Mouse (Mus musculus) midbrain, embryonic 12.5 days (tissue): ENCODE data around the gene Ppp1r15b. TPM values are rescaled to one million over a fixed set of nuclear protein-coding genes. Genes with fewer than 3 reads are reported as not detected.
A peak's percentile ranks its signal among the peaks of the same experiment; 100 is the strongest.

Experiments used
- ATAC-seq: fragments of 200-750 bp; cut with Nextera tagmentation; 2 replicates; pipeline ENCODE4 v1.8.0; 2017; ENCODE audit warnings: low read depth, moderate TSS enrichment, moderate library complexity; ENCODE audit not compliant: low FRiP score
- H3K27ac ChIP-seq: fragments of 300-500 bp; sonication (generic); replicated peaks from 2 replicates; pipeline ENCODE4 v1.5.1; 2016; ENCODE audit warnings: mild to moderate bottlenecking
- H3K27me3 ChIP-seq: fragments of 300-500 bp; sonication (generic); 2 replicates; pipeline ENCODE4 v1.6.1; 2016; ENCODE audit warnings: mild to moderate bottlenecking
- H3K36me3 ChIP-seq: fragments of 300-500 bp; sonication (generic); 2 replicates; pipeline ENCODE4 v1.6.1; 2016
- H3K4me1 ChIP-seq: fragments of 300-500 bp; sonication (generic); 2 replicates; pipeline ENCODE4 v1.6.1; 2016
- H3K4me2 ChIP-seq: fragments of 300-500 bp; sonication (generic); replicated peaks from 2 replicates; pipeline ENCODE4 v1.6.1; 2016; ENCODE audit warnings: mild to moderate bottlenecking, moderate library complexity
- H3K4me3 ChIP-seq: fragments of 300-500 bp; sonication (generic); 2 replicates; pipeline ENCODE4 v1.5.1; 2016; ENCODE audit warnings: mild to moderate bottlenecking
- H3K9ac ChIP-seq: fragments of 300-500 bp; sonication (generic); replicated peaks from 2 replicates; pipeline ENCODE4 v1.6.1; 2016; ENCODE audit warnings: mild to moderate bottlenecking, moderate library complexity
- H3K9me3 ChIP-seq: fragments of 300-500 bp; sonication (generic); 2 replicates; pipeline ENCODE4 v1.6.1; 2016; ENCODE audit warnings: mild to moderate bottlenecking
- WGBS: fragments of 180-500 bp; shearing (Covaris S2); methylation state at CpG from one replicate; pipeline ENCODE4 v1.1.7; 2016; 5-methylcytosine and 5-hydroxymethylcytosine counted together
- polyA plus RNA-seq: library from polyadenylated mRNA; unstranded; fragments of >200 nt; fragmentation: Nextera tagmentation; extraction: Ambion mirVana; gene quantifications from 2 replicates; pipeline ENCODE4 v1.2.1, GENCODE M21; 2016

Ppp1r15b gene
- polyA plus RNA-seq, 1 experiment from 2014 or later, result 52.7 TPM

DNA sequence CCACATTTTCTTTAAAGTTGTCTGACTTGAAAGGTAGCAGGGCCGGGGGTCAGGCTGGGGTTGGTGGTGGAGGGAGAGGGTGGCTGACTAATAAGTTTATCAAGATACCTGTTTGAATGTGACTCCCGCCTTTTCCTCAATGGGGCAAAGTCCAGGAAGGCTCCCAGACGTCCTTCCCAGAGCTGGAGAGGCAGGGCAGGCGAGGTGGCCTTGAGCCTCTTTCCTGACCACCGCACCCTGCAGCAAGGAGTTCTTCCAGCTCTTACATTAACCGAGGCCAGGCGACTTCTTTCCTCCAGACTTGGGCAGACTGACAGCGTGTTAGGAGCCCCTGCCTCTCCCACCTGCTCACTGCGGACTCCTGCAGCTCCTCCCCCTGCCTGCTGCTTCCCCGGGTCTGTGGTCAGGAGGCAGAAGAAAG lies 33.7 kb downstream of the Ppp1r15b start:
- peaks cover 72% of the 10 kb centered on the region for H3K27me3 ChIP-seq
- H3K9me3 ChIP-seq, result no peaks in the 10 kb centered on the region
- peaks cover 28% of the 10 kb centered on the region for H3K4me1 ChIP-seq
- ATAC-seq, result no peak; the same call in 1 of the 2 replicates
- H3K4me3 ChIP-seq, result peak overlapping the region; percentile 60
- H3K27ac ChIP-seq, result no peak overlapping the region
- peak overlapping the region; percentile 64 for H3K9ac ChIP-seq
- peak overlapping the region; percentile 97 for H3K4me2 ChIP-seq
- H3K36me3 ChIP-seq, result no peaks in the 10 kb centered on the region
- 3% methylated on average over 10 of the region's 10 CpGs for WGBS

GRCm38 (mm10) chr1:133165111-133165510 lies 34.2 kb downstream of the Ppp1r15b start:
- Histone ChIP-seq H3K9ac (no peak overlapping the region; the same call in 1 of the 2 replicates), H3K9me3 (no peaks in the 10 kb centered on the region), H3K27me3 (peaks cover 70% of the 10 kb centered on the region), H3K36me3 (no peaks in the 10 kb centered on the region), H3K4me3 (0 out of 2 replicates have a peak overlapping the region, but pooled peaks have one; percentile 60), H3K27ac (no peak overlapping the region), H3K4me2 (peak overlapping the region; percentile 97), H3K4me1 (peaks cover 28% of the 10 kb centered on the region)
- no peak for ATAC-seq
- 38% methylated on average over 11 of the region's 11 CpGs for WGBS

- 51% methylated on average over 19 of the region's 19 CpGs for WGBS
- Histone ChIP-seq H3K9ac (no peak overlapping the region), H3K27ac (no peak overlapping the region), H3K9me3 (no peaks in the 10 kb centered on the region), H3K27me3 (peaks cover 45% of the 10 kb centered on the region), H3K4me2 (peak overlapping the region; percentile 4; the same call in 1 of the 2 replicates), H3K4me1 (peaks cover 26% of the 10 kb centered on the region), H3K36me3 (no peaks in the 10 kb centered on the region), H3K4me3 (no peak overlapping the region)
- no peak for ATAC-seq
These were observed 37.5 kb downstream of the Ppp1r15b start for GRCm38 (mm10) chr1:133168318-133169060.

- H3K36me3 ChIP-seq, result no peaks in the 10 kb centered on the region
- no peak overlapping the region for H3K4me2 ChIP-seq
- WGBS, result 73% methylated on average over 8 of the region's 8 CpGs
- peaks cover 28% of the 10 kb centered on the region for H3K27me3 ChIP-seq
- ATAC-seq, result no peak
- H3K4me3 ChIP-seq, result no peak overlapping the region
- H3K9me3 ChIP-seq, result no peaks in the 10 kb centered on the region
- peaks cover 10% of the 10 kb centered on the region; the same call in 1 of the 2 replicates for H3K4me1 ChIP-seq
- H3K27ac ChIP-seq, result no peak overlapping the region
- no peak overlapping the region for H3K9ac ChIP-seq
These were observed 39.3 kb downstream of the Ppp1r15b start for GRCm38 (mm10) chr1:133170196-133170595.

DNA sequence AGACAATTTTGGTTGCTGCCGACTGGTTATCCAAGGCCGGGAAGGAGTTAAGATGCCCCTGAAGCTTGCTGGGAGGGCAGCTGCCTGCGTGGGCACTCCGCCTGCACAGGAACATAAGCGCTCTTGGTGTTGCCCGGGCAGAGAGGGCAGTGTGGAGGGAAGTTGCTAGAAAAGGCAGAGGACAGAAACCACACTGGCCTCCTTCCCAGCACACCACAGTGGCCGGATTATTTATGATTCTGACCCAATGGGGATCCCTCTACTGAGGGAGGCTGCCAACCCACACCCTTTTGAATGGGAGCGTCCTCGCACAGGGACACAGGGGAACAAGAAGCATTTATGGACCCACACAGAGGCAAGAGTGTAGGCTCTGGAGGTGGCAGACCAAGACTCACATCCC lies 40.4 kb downstream of the Ppp1r15b start:
- Histone ChIP-seq H3K9ac (no peak overlapping the region), H3K27ac (no peak overlapping the region), H3K4me3 (no peak overlapping the region), H3K4me2 (no peak overlapping the region), H3K4me1 (peaks cover 10% of the 10 kb centered on the region; the same call in 1 of the 2 replicates), H3K27me3 (peaks cover 25% of the 10 kb centered on the region), H3K9me3 (no peaks in the 10 kb centered on the region), H3K36me3 (no peaks in the 10 kb centered on the region)
- 90% methylated on average over 9 of the region's 9 CpGs for WGBS
- no peak for ATAC-seq

DNA sequence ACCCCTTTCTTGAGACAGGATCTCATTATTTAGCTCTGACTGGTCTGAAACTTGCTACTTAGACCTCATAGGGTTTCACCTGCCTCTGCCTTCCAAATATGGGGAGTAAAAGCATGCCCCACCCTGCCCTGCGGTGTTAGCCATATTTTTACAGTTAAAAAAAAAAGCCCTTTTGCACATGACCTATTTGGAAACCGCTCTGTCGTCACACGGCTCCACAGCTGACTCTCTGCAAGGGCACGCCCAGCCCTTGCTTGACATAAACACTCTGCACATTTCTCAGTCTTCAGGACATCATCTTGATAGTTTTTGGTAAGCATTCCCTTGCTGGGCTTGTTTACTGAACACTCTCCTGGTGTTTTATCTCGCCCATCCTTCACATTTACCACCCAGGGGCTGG lies 44.2 kb downstream of the Ppp1r15b start:
- Histone ChIP-seq H3K27ac (no peak overlapping the region), H3K27me3 (peaks cover 22% of the 10 kb centered on the region; the same call in 1 of the 2 replicates), H3K4me3 (no peak overlapping the region), H3K4me2 (no peak overlapping the region), H3K9me3 (no peaks in the 10 kb centered on the region), H3K36me3 (no peaks in the 10 kb centered on the region), H3K9ac (no peak overlapping the region), H3K4me1 (no peaks in the 10 kb centered on the region)
- WGBS, result 83% methylated on average over 6 of the region's 6 CpGs
- no peak for ATAC-seq

DNA sequence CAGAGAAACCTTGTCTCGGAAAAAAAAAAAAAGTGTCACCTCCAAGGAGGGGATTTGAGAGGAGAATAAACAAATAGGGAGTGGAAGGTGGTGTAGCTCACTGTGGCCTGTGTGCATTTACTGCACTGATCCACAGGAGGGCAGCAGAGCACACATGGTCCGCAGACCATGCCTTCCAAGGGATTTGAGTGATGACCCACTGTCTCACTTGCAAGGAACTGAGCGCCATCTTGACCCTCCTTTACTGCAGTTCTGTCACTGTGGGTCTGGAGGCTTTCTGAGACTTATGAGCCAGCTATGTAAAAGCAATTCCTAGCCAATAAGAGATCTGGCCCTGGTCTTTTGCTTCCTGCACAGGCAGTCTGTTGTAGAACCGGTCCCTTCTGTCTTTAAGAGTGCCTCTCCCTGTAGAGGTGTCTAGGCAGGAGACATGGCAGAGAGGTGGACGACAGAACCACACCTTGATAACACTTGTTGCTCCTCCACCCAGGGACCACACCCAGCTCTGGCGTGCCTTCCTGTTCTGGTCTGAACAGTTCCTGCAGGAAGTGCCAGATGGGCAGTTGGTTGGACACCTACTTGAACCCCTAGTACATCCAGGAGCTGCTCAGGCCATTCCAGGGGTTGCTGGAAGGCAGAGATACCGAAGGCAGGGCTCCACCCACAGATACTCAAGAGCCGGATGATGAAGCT lies 46.7 kb downstream of the Ppp1r15b start:
- Histone ChIP-seq H3K9ac (no peak overlapping the region), H3K27me3 (peaks cover 17% of the 10 kb centered on the region; the same call in 1 of the 2 replicates), H3K36me3 (no peaks in the 10 kb centered on the region), H3K27ac (no peak overlapping the region), H3K4me2 (no peak overlapping the region), H3K4me1 (peaks cover 7% of the 10 kb centered on the region; the same call in 1 of the 2 replicates), H3K9me3 (no peaks in the 10 kb centered on the region), H3K4me3 (no peak overlapping the region)
- 53% methylated on average over 8 of the region's 8 CpGs for WGBS
- no peak for ATAC-seq

DNA sequence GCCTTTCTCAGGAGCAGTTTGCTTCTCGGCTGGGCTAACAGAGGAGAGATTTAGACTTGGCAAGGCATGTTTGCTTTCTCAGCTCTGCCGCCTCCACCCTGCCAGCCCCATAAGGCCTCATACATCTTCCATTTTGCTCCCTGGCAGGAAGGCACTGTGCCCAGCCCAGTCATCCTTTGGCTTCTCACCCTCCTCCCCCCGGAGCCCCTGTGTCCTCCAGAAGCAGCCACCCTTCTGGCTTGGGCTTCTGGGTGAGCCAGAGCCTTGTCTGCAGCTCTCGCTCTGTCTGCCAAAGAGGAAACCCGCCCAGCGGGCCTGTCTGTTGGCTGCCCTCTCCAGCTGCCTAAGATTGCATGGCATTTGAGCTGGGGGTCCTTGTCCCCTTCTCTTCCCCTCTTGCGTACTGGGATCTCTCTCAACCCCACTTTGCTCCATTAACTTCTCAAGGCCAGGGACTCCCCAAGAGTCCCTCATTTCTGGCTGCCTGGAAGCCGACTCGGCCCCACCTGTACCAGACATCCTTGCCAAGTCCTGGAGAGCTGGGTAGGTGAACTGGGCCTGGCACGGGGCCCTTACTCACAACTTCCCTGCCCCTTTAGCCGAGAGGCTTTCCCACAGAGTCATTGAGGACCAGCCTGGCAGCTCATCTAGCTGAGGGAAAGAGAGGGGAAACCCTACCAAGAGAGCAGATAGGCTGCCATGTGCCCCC lies 47.9 kb downstream of the Ppp1r15b start:
- Histone ChIP-seq H3K4me3 (no peak overlapping the region), H3K36me3 (no peaks in the 10 kb centered on the region), H3K9me3 (no peaks in the 10 kb centered on the region), H3K27ac (no peak overlapping the region), H3K9ac (no peak overlapping the region), H3K4me2 (no peak overlapping the region), H3K4me1 (peaks cover 17% of the 10 kb centered on the region), H3K27me3 (peaks cover 17% of the 10 kb centered on the region; the same call in 1 of the 2 replicates)
- WGBS, result 80% methylated on average over 11 of the region's 11 CpGs
- no peak for ATAC-seq

GRCm38 (mm10) chr1:133181072-133182015 lies 50.4 kb downstream of the Ppp1r15b start:
- peak; percentile 84 for ATAC-seq
- Histone ChIP-seq H3K4me1 (peaks cover 34% of the 10 kb centered on the region), H3K27me3 (peaks cover 17% of the 10 kb centered on the region; the same call in 1 of the 2 replicates), H3K4me2 (peak overlapping the region; percentile 75), H3K4me3 (peak overlapping the region; percentile 70), H3K9me3 (no peaks in the 10 kb centered on the region), H3K9ac (peak overlapping the region; percentile 87), H3K36me3 (no peaks in the 10 kb centered on the region), H3K27ac (peak overlapping the region; percentile 99)
- under 1% methylated on average over 31 of the region's 31 CpGs for WGBS

GRCm38 (mm10) chr1:133182016-133182705 lies 51.2 kb downstream of the Ppp1r15b start:
- H3K9ac ChIP-seq, result peak overlapping the region; percentile 87
- H3K4me1 ChIP-seq, result peaks cover 42% of the 10 kb centered on the region
- no peaks in the 10 kb centered on the region for H3K9me3 ChIP-seq
- peak overlapping the region; percentile 70 for H3K4me3 ChIP-seq
- H3K36me3 ChIP-seq, result no peaks in the 10 kb centered on the region
- peak overlapping the region; percentile 75 for H3K4me2 ChIP-seq
- H3K27ac ChIP-seq, result peak overlapping the region; percentile 99
- ATAC-seq, result peak; percentile 67
- peaks cover 17% of the 10 kb centered on the region; the same call in 1 of the 2 replicates for H3K27me3 ChIP-seq
- WGBS, result 0% methylated on average over 25 of the region's 25 CpGs
